Mouse (Mus musculus) cerebellum, postnatal 4 days (tissue): ENCODE measurements around the gene Gm17581.

Experiments used
- DNase-seq, 2 experiments: peaks; one replicate each; pipeline ENCODE4 v3.0.0; 2022; ENCODE audit warnings: low spot score in 2 of 2, mixed read lengths in 1 of 2

The Gm17581 gene

DNA sequence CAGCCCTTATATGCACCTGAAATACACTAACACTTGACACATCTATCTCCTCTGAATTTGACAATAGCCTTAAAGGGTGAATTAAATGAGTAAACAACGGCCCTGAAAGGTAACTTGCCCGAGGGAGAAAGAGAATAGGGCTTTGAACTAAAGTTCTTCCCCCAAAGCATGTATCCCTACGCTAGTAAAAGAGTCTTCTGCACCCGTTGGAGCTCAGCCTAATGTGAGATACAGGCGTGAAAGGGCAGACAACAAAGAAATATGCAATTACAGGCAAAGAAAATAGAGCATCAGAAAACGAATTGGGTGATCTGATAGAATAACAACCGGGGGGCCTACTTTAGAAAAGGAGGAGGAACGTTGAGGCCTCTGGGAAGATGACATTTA lies 44.3 kb downstream of the Gm17581 start:
- no peak for DNase-seq

DNA sequence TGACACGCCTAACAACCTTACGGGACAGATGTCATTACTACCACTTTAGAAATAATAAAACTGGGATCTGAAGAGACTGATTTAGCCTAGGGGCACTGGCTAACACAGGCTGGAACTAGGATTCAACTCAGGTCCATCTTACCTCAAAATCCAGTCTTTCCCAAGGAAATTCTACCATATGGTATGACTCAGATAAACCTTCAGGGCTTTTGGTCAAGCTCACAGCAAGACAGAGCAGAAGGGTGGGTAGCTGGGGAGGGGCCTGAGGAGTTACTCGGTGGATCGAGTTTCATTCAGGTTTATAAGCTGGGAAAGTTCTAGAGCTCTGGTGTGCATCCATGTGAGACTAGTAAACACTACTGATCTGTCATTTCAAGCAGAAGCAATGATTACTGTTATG lies 46.5 kb downstream of the Gm17581 start:
- no peak for DNase-seq

DNA sequence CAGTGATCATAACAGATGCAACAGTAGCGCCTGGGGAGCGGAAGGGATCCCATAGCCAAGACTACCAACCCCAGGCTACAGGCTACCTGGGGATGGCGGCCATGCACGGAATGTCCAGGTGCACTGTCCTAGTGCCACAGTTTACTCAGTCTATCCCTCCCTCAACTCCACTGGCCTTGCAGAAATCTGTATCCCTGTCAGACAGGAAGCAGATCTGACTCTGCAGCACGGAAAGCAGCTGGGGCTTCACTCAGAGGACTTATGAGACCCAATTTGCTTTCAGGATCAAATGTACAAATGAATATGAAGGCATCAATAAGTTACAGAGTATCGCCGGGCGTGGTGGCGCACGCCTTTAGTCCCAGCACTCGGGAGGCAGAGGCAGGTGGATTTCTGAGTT lies 47.9 kb downstream of the Gm17581 start:
- DNase-seq, result no peak

DNA sequence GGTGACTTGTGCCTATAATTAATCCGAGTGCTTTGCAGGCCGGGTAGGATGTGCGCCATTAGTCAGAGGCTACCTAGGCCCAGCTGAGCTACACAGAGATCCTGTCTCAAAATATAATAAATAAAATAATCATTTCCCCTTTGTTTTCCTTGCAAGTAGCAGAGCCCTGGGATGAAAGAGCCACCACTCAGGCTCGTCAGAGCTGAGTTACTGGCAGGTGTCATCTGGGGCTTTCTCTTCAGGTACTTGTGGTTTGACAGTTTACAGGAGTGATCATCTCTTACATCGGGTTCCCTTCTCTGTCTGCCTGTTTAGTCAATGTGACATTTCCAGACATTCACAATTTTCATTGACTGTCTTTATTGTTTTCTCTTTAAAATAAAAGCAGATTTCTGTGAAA lies 49.1 kb downstream of the Gm17581 start:
- DNase-seq, result no peak
